Mouse (Mus musculus): ENCODE data around the gene Plpp6. TPM values are rescaled to one million over a fixed set of nuclear protein-coding genes. Genes with fewer than 3 reads are reported as not detected.
A peak's percentile ranks its signal among the peaks of the same experiment; 100 is the strongest.

Plpp6 gene
- polyA plus RNA-seq, 1 experiment from 2014 or later, result 5.2 TPM

DNA sequence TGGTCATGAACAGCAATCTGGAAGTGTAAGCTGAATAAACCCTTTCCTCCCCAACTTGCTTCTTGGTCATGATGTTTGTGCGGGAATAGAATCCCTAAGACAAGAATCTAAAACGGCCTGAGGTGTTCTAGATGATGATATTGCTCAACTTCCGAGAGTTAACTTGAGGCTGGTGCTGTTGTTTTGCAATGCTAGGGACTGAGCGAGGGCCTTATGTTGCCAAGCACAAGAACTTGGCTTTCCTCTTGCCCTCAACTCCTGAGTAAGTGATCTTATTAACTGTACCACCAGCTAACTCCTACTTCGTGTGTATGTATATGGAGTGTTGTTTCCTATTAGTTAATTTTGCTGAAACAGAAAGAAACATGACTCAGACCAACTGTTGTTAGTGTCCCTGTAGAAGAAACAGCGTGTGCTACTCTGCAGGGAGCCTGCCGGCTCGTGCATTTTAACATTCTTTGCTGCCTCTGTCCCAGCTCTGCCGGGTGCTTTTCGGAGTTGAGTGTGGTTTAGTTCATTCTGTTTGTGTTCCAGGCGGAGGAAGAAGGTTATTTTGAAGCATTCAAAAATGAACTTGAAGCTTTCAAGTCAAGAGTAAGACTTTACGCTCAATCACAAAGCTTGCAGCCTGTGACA lies 47.7 kb downstream of the Plpp6 start:
- no peak overlapping the region for H3K27ac ChIP-seq (replicated peaks; ENCODE audit: low read depth, low read length)
- H3K27me3 ChIP-seq (ENCODE audit: control insufficient read depth, insufficient read depth, low read length), result no peaks in the 10 kb centered on the region
- no peak overlapping the region for H3K9ac ChIP-seq (ENCODE audit: low read length)
- H3K9me3 ChIP-seq (ENCODE audit: control insufficient read depth, low read length), result no peaks in the 10 kb centered on the region
- H3K4me1 ChIP-seq (ENCODE audit: control insufficient read depth, insufficient read depth, low read length), result no peaks in the 10 kb centered on the region
- DNase-seq (ENCODE audit: low spot score), result no peak
- no peak overlapping the region for H3K4me3 ChIP-seq (ENCODE audit: low read depth, low read length)
- no peak overlapping the region for H3K4me2 ChIP-seq (ENCODE audit: low read depth, severe bottlenecking)
- ATAC-seq (ENCODE audit: insufficient number of reproducible peaks, low FRiP score, low TSS enrichment, low read depth), result no peak
- H3K36me3 ChIP-seq (ENCODE audit: control insufficient read depth, insufficient read depth, low read length), result peaks cover 12% of the 10 kb centered on the region; the same call in 1 of the 2 replicates
- 85% methylated on average over 12 of the region's 12 CpGs for WGBS

DNA sequence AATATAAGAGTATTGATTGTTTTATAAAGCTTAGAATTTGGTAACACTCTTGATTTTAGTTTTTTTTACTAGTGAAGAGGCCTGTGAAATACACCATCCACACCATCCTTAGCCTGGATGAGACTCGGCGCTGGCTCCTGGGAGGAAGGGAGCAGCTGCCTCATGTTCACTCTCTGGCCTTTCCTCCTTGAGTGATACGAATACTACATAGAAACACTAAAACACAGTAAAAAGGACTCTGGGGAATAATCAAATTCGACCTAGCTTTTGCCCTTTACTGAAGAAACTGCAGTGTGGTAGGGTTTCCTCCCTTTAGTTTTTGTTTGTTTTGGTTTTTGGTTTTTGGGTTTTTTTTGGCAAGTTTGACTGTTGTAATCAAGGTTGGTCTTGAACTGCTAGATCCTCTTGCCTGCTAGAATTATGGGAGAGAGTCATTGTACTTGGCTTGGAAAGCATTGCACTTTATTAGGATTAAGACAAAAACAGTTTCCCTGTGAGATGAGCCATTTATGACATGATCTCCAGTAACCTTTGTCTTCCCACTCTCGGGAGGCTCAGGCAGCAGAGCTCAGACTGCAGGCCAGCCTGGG lies 50.8 kb downstream of the Plpp6 start:
- Histone ChIP-seq H3K9me3 (ENCODE audit: control insufficient read depth, low read length) (no peaks in the 10 kb centered on the region), H3K27me3 (ENCODE audit: control insufficient read depth, insufficient read depth, low read length) (no peaks in the 10 kb centered on the region), H3K27ac (replicated peaks; ENCODE audit: low read depth, low read length) (no peak overlapping the region), H3K4me3 (ENCODE audit: low read depth, low read length) (no peak overlapping the region), H3K4me1 (ENCODE audit: control insufficient read depth, insufficient read depth, low read length) (no peaks in the 10 kb centered on the region), H3K4me2 (ENCODE audit: low read depth, severe bottlenecking) (no peak overlapping the region), H3K36me3 (ENCODE audit: control insufficient read depth, insufficient read depth, low read length) (peaks cover 13% of the 10 kb centered on the region), H3K9ac (ENCODE audit: low read length) (no peak overlapping the region)
- 80% methylated on average over 5 of the region's 5 CpGs for whole genome bisulfite sequencing
- DNase-seq (ENCODE audit: low spot score) (no peak), ATAC-seq (ENCODE audit: insufficient number of reproducible peaks, low FRiP score, low TSS enrichment, low read depth) (no peak)

DNA sequence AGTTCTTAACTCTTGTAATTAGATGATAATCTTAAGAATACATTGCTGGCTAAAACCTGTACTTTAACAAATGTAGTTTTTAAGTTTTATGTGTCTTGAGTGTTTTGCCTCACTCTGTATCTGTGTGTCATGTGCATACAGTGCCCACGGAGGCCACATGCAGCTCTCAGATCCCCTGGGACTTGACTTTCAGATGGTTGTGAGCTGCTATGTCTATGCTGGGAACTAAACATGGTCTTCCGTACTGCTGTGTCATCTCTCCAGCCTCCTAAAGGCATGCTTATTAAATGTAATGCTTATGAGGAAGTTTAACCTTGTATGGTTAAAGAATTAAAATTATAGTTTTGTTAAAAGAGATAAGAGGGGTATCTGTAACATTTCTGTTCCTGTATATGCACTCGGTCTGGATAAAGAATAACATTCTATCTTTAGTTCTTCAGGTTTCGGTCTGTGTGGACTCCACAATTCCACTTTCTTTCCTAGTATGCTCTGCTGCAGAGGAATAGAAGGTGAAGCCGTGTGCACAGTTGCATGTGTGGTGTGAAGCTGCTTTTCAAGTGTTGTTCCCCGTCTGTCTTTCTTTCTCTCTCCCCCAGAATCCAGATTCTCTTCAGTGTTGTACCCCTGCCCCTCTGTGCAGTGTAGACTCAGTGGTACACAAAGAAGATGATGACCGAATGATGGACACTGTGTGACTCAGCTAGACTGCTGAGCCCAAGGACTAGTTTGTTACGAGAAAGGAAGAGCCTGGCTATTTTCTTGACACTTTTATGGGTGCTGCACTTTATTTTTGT lies 51.9 kb downstream of the Plpp6 start:
- H3K4me2 ChIP-seq (ENCODE audit: low read depth, severe bottlenecking), result no peak overlapping the region
- no peak for DNase-seq (ENCODE audit: low spot score)
- no peak for ATAC-seq (ENCODE audit: insufficient number of reproducible peaks, low FRiP score, low TSS enrichment, low read depth)
- no peaks in the 10 kb centered on the region for H3K27me3 ChIP-seq (ENCODE audit: control insufficient read depth, insufficient read depth, low read length)
- H3K9me3 ChIP-seq (ENCODE audit: control insufficient read depth, low read length), result no peaks in the 10 kb centered on the region
- H3K27ac ChIP-seq (replicated peaks; ENCODE audit: low read depth, low read length), result 0 out of 2 replicates have a peak overlapping the region, but pooled peaks have one; percentile 51
- H3K36me3 ChIP-seq (ENCODE audit: control insufficient read depth, insufficient read depth, low read length), result peaks cover 14% of the 10 kb centered on the region
- no peaks in the 10 kb centered on the region for H3K4me1 ChIP-seq (ENCODE audit: control insufficient read depth, insufficient read depth, low read length)
- no peak overlapping the region for H3K9ac ChIP-seq (ENCODE audit: low read length)
- H3K4me3 ChIP-seq (ENCODE audit: low read depth, low read length), result no peak overlapping the region
- 68% methylated on average over 8 of the region's 8 CpGs for WGBS

DNA sequence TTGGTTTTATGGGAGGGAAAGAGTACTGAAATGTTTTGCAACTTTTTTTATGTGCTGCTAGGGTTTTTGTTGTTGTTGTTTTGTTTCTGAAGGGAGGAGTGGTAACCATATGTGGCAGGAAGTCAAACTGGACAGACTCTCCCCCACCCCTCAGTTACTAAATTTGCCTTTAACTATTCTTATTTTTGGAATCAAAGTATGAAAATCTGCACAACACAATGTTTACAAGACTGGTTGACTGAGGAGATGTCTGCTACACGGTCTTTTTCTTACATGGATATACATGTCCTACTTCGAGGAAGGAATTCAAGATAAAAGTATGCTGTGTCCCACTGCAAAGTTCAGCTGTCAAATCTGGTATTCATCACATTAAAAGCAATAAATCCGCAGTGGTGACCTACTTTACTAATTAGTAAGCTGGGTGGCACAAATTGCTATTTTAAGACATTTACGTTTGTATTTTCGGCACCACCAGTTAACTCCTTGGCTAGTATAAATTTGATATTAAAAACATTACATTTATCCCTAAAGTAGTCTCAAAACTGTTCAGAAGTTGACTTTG lies 52.5 kb downstream of the Plpp6 start:
- no peak for DNase-seq (ENCODE audit: low spot score)
- Histone ChIP-seq H3K36me3 (ENCODE audit: control insufficient read depth, insufficient read depth, low read length) (peaks cover 14% of the 10 kb centered on the region), H3K4me1 (ENCODE audit: control insufficient read depth, insufficient read depth, low read length) (no peaks in the 10 kb centered on the region), H3K9me3 (ENCODE audit: control insufficient read depth, low read length) (no peaks in the 10 kb centered on the region), H3K27ac (replicated peaks; ENCODE audit: low read depth, low read length) (0 out of 2 replicates have a peak overlapping the region, but pooled peaks have one; percentile 51), H3K9ac (ENCODE audit: low read length) (no peak overlapping the region), H3K4me3 (ENCODE audit: low read depth, low read length) (no peak overlapping the region), H3K4me2 (ENCODE audit: low read depth, severe bottlenecking) (no peak overlapping the region), H3K27me3 (ENCODE audit: control insufficient read depth, insufficient read depth, low read length) (no peaks in the 10 kb centered on the region)
- no peak for ATAC-seq (ENCODE audit: insufficient number of reproducible peaks, low FRiP score, low TSS enrichment, low read depth)
- 41% methylated on average over 5 of the region's 5 CpGs for WGBS

Other genes with a start within 250 kb of the Plpp6 start
- 0.31 and 0.36 TPM in 2 replicates for gene Slc1a1, start 128.9 kb upstream of the Plpp6 start, polyA plus RNA-seq (2014; fragmentation: Nextera tagmentation; extraction: Ambion mirVana)
- gene 4430402I18Rik, start 3.8 kb downstream of the Plpp6 start, polyA plus RNA-seq (2014; fragmentation: Nextera tagmentation; extraction: Ambion mirVana), result 0.11 and 0.37 TPM in 2 replicates
- 43.9 and 49.9 TPM in 2 replicates for gene Cdc37l1, start 26.4 kb downstream of the Plpp6 start, polyA plus RNA-seq (2014; fragmentation: Nextera tagmentation; extraction: Ambion mirVana)
- gene Ak3, start 84.0 kb downstream of the Plpp6 start, polyA plus RNA-seq (2014; fragmentation: Nextera tagmentation; extraction: Ambion mirVana), result 87.3 and 87.8 TPM in 2 replicates
- 68.3 and 73.4 TPM in 2 replicates for gene Rcl1, start 137.4 kb downstream of the Plpp6 start, polyA plus RNA-seq (2014; fragmentation: Nextera tagmentation; extraction: Ambion mirVana)